In genomic region chr13:40702361-40703122, GRCm38 (mm10) we compare ENCODE assay signal across 16 mouse cellular contexts. TPM values are rescaled to one million over a fixed set of nuclear protein-coding genes. Genes with fewer than 3 reads are reported as not detected.
A peak's percentile ranks its signal among the peaks of the same experiment; 100 is the strongest.
DNase-seq lines count a peak whose midpoint lies in the region; ATAC-seq and TF ChIP-seq lines count a peak whose summit lies in the region.
"Had no signal": no experiment of that assay in that cellular context is flagged by ENCODE, and none has a peak within 500 bp of the region (broad histone marks: within the 10 kb centered on the region; RNA-seq: fewer than 3 reads in every experiment).

No protein-coding gene starts in this region.

- WGBS in midbrain, embryonic 10.5 days = 4% methylated on average over 30 of the region's 30 CpGs
- WGBS in midbrain, embryonic 16.5 days = 5% methylated on average over 30 of the region's 30 CpGs
- WGBS in embryonic facial prominence, embryonic 11.5 days = 6% methylated on average over 30 of the region's 30 CpGs
- 5% methylated on average over 30 of the region's 30 CpGs for WGBS in limb, embryonic 10.5 days
- WGBS in lung, postnatal 0 days = 4% methylated on average over 30 of the region's 30 CpGs

- no peak overlapping the region for H3K4me2 ChIP-seq in midbrain, embryonic 16.5 days (ENCODE audit: low read length)
- H3K4me2 ChIP-seq in embryonic facial prominence, embryonic 11.5 days (ENCODE audit: low read depth, low read length) = no peak overlapping the region
- no peak overlapping the region for H3K4me2 ChIP-seq in lung, postnatal 0 days (replicated peaks; ENCODE audit: low read depth, low read length)
- H3K4me2 ChIP-seq: embryonic facial prominence, embryonic 12.5 days had no signal

- no peaks in the 10 kb centered on the region for H3K9me3 ChIP-seq in midbrain, embryonic 10.5 days (replicated peaks)
- H3K9me3 ChIP-seq in midbrain, embryonic 16.5 days (replicated peaks; ENCODE audit: control insufficient read depth, low read length, poor library complexity, severe bottlenecking) = no peaks in the 10 kb centered on the region
- no peaks in the 10 kb centered on the region for H3K9me3 ChIP-seq in embryonic facial prominence, embryonic 11.5 days (replicated peaks; ENCODE audit: control insufficient read depth, low read length)
- no peaks in the 10 kb centered on the region for H3K9me3 ChIP-seq in limb, embryonic 10.5 days (replicated peaks)
- no peaks in the 10 kb centered on the region for H3K9me3 ChIP-seq in lung, postnatal 0 days (ENCODE audit: low read length)
- H3K9me3 ChIP-seq: embryonic facial prominence, embryonic 12.5 days; limb, embryonic 13.5 days had no signal

- H3K4me1 ChIP-seq in midbrain, embryonic 10.5 days = peaks cover 27% of the 10 kb centered on the region
- 0 out of 2 replicates have a peak, but pooled peaks cover 2% of the 10 kb centered on the region for H3K4me1 ChIP-seq in midbrain, embryonic 16.5 days (ENCODE audit: control insufficient read depth, insufficient read depth, low read length)
- peaks cover 6% of the 10 kb centered on the region; the same call in 1 of the 2 replicates for H3K4me1 ChIP-seq in embryonic facial prominence, embryonic 11.5 days (ENCODE audit: control insufficient read depth, insufficient read depth, low read length)
- H3K4me1 ChIP-seq in limb, embryonic 10.5 days = peaks cover 78% of the 10 kb centered on the region
- no peaks in the 10 kb centered on the region for H3K4me1 ChIP-seq in lung, postnatal 0 days (ENCODE audit: insufficient read depth, low read depth, low read length)

- no peak for TF ChIP-seq CTCF in lung, postnatal 0 days (IDR thresholded peaks at IDR 0.05)

- intact Hi-C loops in left cerebral cortex, postnatal 4 days (cut with DNase I) = no loop called here

- no peaks in the 10 kb centered on the region for H3K36me3 ChIP-seq in midbrain, embryonic 10.5 days
- H3K36me3 ChIP-seq in midbrain, embryonic 16.5 days (ENCODE audit: control insufficient read depth, insufficient read depth, low read length) = no peaks in the 10 kb centered on the region
- H3K36me3 ChIP-seq in embryonic facial prominence, embryonic 11.5 days (replicated peaks; ENCODE audit: control insufficient read depth, insufficient read depth, low read depth, low read length) = no peaks in the 10 kb centered on the region
- H3K36me3 ChIP-seq in limb, embryonic 10.5 days = no peaks in the 10 kb centered on the region
- H3K36me3 ChIP-seq in lung, postnatal 0 days (ENCODE audit: insufficient read depth, low read length) = no peaks in the 10 kb centered on the region
- H3K36me3 ChIP-seq: embryonic facial prominence, embryonic 12.5 days; limb, embryonic 13.5 days had no signal

- H3K9ac ChIP-seq in midbrain, embryonic 16.5 days (ENCODE audit: low read depth, low read length) = no peak overlapping the region
- H3K9ac ChIP-seq in embryonic facial prominence, embryonic 11.5 days (replicated peaks; ENCODE audit: low read length) = no peak overlapping the region
- no peak overlapping the region for H3K9ac ChIP-seq in lung, postnatal 0 days (replicated peaks; ENCODE audit: low read depth)
- H3K9ac ChIP-seq: embryonic facial prominence, embryonic 12.5 days; limb, embryonic 13.5 days; liver, embryonic 14.5 days had no signal

- peak; percentile 43 for DNase-seq in midbrain, embryonic 10.5 days (ENCODE audit: low spot score)
- DNase-seq in embryonic facial prominence, embryonic 11.5 days (ENCODE audit: low spot score) = peak; percentile 14
- DNase-seq in limb, embryonic 10.5 days (ENCODE audit: low spot score) = no peak
- peak; percentile 32 for DNase-seq in retina, postnatal 1 day
- no peak for DNase-seq in left cerebral cortex, postnatal 4 days
- DNase-seq in lung, postnatal 0 days (ENCODE audit: low spot score) = no peak
- DNase-seq: adrenal gland, adult 8-10 months; gastrocnemius, postnatal 14 days; heart, postnatal 10 days; kidney, postnatal 10 days; right cerebral cortex, postnatal 25 days had no signal

- no peak for ATAC-seq in midbrain, embryonic 16.5 days
- ATAC-seq in embryonic facial prominence, embryonic 11.5 days (replicated peaks; ENCODE audit: insufficient number of reproducible peaks, low FRiP score, low TSS enrichment, low read depth) = no peak
- ATAC-seq in lung, postnatal 0 days = no peak

- no peak overlapping the region for H3K4me3 ChIP-seq in midbrain, embryonic 10.5 days
- no peak overlapping the region for H3K4me3 ChIP-seq in midbrain, embryonic 16.5 days (ENCODE audit: low read depth, low read length)
- H3K4me3 ChIP-seq in embryonic facial prominence, embryonic 11.5 days (ENCODE audit: low read depth, low read length) = no peak overlapping the region
- H3K4me3 ChIP-seq in limb, embryonic 10.5 days = peak overlapping the region; percentile 22; the same call in 1 of the 2 replicates
- no peak overlapping the region for H3K4me3 ChIP-seq in lung, postnatal 0 days (ENCODE audit: low read depth, low read length)
- H3K4me3 ChIP-seq: embryonic facial prominence, embryonic 12.5 days; limb, embryonic 13.5 days had no signal

- peaks cover 97% of the 10 kb centered on the region for H3K27me3 ChIP-seq in midbrain, embryonic 10.5 days (ENCODE audit: low read depth, poor library complexity, severe bottlenecking)
- H3K27me3 ChIP-seq in midbrain, embryonic 16.5 days (ENCODE audit: control insufficient read depth, insufficient read depth, low read depth, low read length) = peaks cover 60% of the 10 kb centered on the region
- peaks cover 46% of the 10 kb centered on the region for H3K27me3 ChIP-seq in embryonic facial prominence, embryonic 11.5 days (ENCODE audit: control insufficient read depth, insufficient read depth, low read length)
- peaks cover 84% of the 10 kb centered on the region for H3K27me3 ChIP-seq in limb, embryonic 10.5 days (ENCODE audit: low read depth, poor library complexity, severe bottlenecking)
- peaks cover 60% of the 10 kb centered on the region for H3K27me3 ChIP-seq in lung, postnatal 0 days (replicated peaks; ENCODE audit: insufficient read depth, low read length)

- H3K27ac ChIP-seq in midbrain, embryonic 10.5 days (replicated peaks) = no peak overlapping the region
- H3K27ac ChIP-seq in midbrain, embryonic 16.5 days (ENCODE audit: low read length) = no peak overlapping the region
- no peak overlapping the region for H3K27ac ChIP-seq in embryonic facial prominence, embryonic 11.5 days (replicated peaks; ENCODE audit: low read depth, low read length)
- H3K27ac ChIP-seq in limb, embryonic 10.5 days = no peak overlapping the region
- no peak overlapping the region for H3K27ac ChIP-seq in lung, postnatal 0 days (ENCODE audit: low read length)
- H3K27ac ChIP-seq: embryonic facial prominence, embryonic 12.5 days; limb, embryonic 13.5 days; liver, embryonic 14.5 days had no signal

- no peak for TF ChIP-seq EP300 in lung, postnatal 0 days (IDR thresholded peaks at IDR 0.05)

RNA-seq across cellular contexts. Expression of gene Tfap2a, which starts 35.6 kb away (rescaled TPM):
- polyA plus RNA-seq in midbrain, embryonic 10.5 days (2016; fragmentation: Nextera tagmentation; extraction: Ambion mirVana) = 2.3 and 2.5 TPM in 2 replicates
- 2.3 and 2.8 TPM in 2 replicates for polyA plus RNA-seq in midbrain, embryonic 16.5 days (2015; fragmentation: Nextera tagmentation; extraction: Ambion mirVana)
- 7.7 and 8.4 TPM in 2 replicates for polyA plus RNA-seq in embryonic facial prominence, embryonic 11.5 days (2014; fragmentation: Nextera tagmentation; extraction: Ambion mirVana)
- polyA plus RNA-seq in limb, embryonic 10.5 days (2016; fragmentation: Nextera tagmentation; extraction: Ambion mirVana) = 6.7 and 6.9 TPM in 2 replicates
- total RNA-seq in left cerebral cortex, postnatal 4 days (2021) = under 1 TPM; 0.32 to 0.66 TPM
- polyA plus RNA-seq in lung, postnatal 0 days (2015; fragmentation: Nextera tagmentation; extraction: Ambion mirVana) = 0.05 and 0.16 TPM in 2 replicates
- total RNA-seq: gastrocnemius, postnatal 14 days; MEL had no signal

Comparison
In these comparisons a context has a peak if more than half of its experiments do, and no peak if none do; other contexts are left out.
1. DNase-seq: peak in midbrain, embryonic 10.5 days (single experiment), embryonic facial prominence, embryonic 11.5 days (single experiment) and retina, postnatal 1 day (single experiment); none in limb, embryonic 10.5 days (single experiment), left cerebral cortex, postnatal 4 days (single experiment) and lung, postnatal 0 days (single experiment).